Comparison of ENCODE assay signal across 25 mouse cellular contexts in the genomic region with DNA sequence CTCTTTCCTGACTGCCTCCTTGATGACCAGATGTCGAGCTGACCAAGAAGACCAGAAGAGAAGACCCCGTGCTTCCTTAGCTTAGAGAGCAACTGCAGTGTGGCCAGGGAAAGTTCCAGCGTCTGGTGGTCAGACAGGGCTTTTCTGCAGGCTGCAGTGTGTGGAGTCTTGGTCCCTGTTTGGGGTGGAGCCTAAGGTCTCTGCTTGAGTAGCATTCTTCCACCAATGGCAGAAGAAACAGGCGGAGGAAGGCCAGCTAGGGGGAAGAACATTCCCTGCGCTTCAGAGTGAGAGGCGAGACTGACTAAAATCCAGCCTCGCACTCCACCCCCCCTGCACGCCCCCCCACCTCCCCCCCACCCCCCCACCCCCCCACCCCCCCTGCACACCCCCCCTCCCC. TPM values are rescaled to one million over a fixed set of nuclear protein-coding genes. Genes with fewer than 3 reads are reported as not detected.
A peak's percentile ranks its signal among the peaks of the same experiment; 100 is the strongest.
DNase-seq lines count a peak whose midpoint lies in the region; ATAC-seq and TF ChIP-seq lines count a peak whose summit lies in the region.
"Had no signal": no experiment of that assay in that cellular context is flagged by ENCODE, and none has a peak within 500 bp of the region (broad histone marks: within the 10 kb centered on the region; RNA-seq: fewer than 3 reads in every experiment).

No protein-coding gene starts in this region.

- H3K27me3 ChIP-seq in embryonic facial prominence, embryonic 11.5 days (ENCODE audit: control insufficient read depth, insufficient read depth, low read length), result no peaks in the 10 kb centered on the region
- H3K27me3 ChIP-seq in embryonic facial prominence, embryonic 10.5 days (replicated peaks; ENCODE audit: low read depth, poor library complexity, severe bottlenecking), result no peaks in the 10 kb centered on the region
- H3K27me3 ChIP-seq in kidney, adult 2 months (replicated peaks; ENCODE audit: control insufficient read depth, insufficient read depth, low read length), result no peaks in the 10 kb centered on the region
- no peaks in the 10 kb centered on the region for H3K27me3 ChIP-seq in limb, embryonic 14.5 days (ENCODE audit: control insufficient read depth, insufficient read depth, low read length)
- H3K27me3 ChIP-seq: embryonic facial prominence, embryonic 12.5 days; heart, embryonic 13.5 days; intestine, embryonic 15.5 days; neural tube, embryonic 13.5 days; Patski had no signal

- no peak overlapping the region for H3K4me2 ChIP-seq in embryonic facial prominence, embryonic 11.5 days (ENCODE audit: low read depth, low read length)
- H3K4me2 ChIP-seq in limb, embryonic 14.5 days (replicated peaks; ENCODE audit: low read depth, low read length, severe bottlenecking), result no peak overlapping the region
- H3K4me2 ChIP-seq: embryonic facial prominence, embryonic 12.5 days; heart, embryonic 13.5 days; hindbrain, embryonic 14.5 days; intestine, embryonic 15.5 days; neural tube, embryonic 13.5 days had no signal

- H3K4me1 ChIP-seq in embryonic facial prominence, embryonic 11.5 days (ENCODE audit: control insufficient read depth, insufficient read depth, low read length), result no peaks in the 10 kb centered on the region
- peaks cover 23% of the 10 kb centered on the region for H3K4me1 ChIP-seq in embryonic facial prominence, embryonic 10.5 days
- no peaks in the 10 kb centered on the region for H3K4me1 ChIP-seq in kidney, adult 2 months (ENCODE audit: control insufficient read depth, insufficient read depth, low read length)
- H3K4me1 ChIP-seq in limb, embryonic 14.5 days (ENCODE audit: control insufficient read depth, insufficient read depth, low read length), result peaks cover 8% of the 10 kb centered on the region

- no peak for TF ChIP-seq POLR2A in kidney, adult 2 months (IDR thresholded peaks at IDR 0.05; ENCODE audit: low read depth, low read length)
- no peak for TF ChIP-seq POLR2A in limb, embryonic 14.5 days (IDR thresholded peaks at IDR 0.05; ENCODE audit: borderline replicate concordance, extremely low read depth, insufficient read depth, insufficient read length)

- H3K36me3 ChIP-seq in embryonic facial prominence, embryonic 11.5 days (replicated peaks; ENCODE audit: control insufficient read depth, insufficient read depth, low read depth, low read length), result no peaks in the 10 kb centered on the region
- H3K36me3 ChIP-seq in embryonic facial prominence, embryonic 10.5 days (replicated peaks), result peaks cover 8% of the 10 kb centered on the region; the same call in 1 of the 2 replicates
- H3K36me3 ChIP-seq in kidney, adult 2 months (ENCODE audit: control insufficient read depth, insufficient read depth, low read length), result no peaks in the 10 kb centered on the region
- H3K36me3 ChIP-seq in limb, embryonic 14.5 days (ENCODE audit: control insufficient read depth, insufficient read depth, low read length), result no peaks in the 10 kb centered on the region; the same call in 1 of the 2 replicates
- H3K36me3 ChIP-seq: embryonic facial prominence, embryonic 12.5 days; heart, embryonic 13.5 days; intestine, embryonic 15.5 days had no signal

- WGBS in embryonic facial prominence, embryonic 11.5 days, result 47% methylated on average over 7 of the region's 8 CpGs
- WGBS in embryonic facial prominence, embryonic 10.5 days, result 37% methylated on average over 8 of the region's 8 CpGs
- 56% methylated on average over 7 of the region's 8 CpGs for WGBS in kidney, adult 2 months
- 40% methylated on average over 7 of the region's 8 CpGs for WGBS in limb, embryonic 14.5 days

- no peak overlapping the region for H3K27ac ChIP-seq in embryonic facial prominence, embryonic 11.5 days (replicated peaks; ENCODE audit: low read depth, low read length)
- H3K27ac ChIP-seq in embryonic facial prominence, embryonic 10.5 days (replicated peaks), result no peak overlapping the region
- no peak overlapping the region for H3K27ac ChIP-seq in kidney, adult 2 months (ENCODE audit: insufficient read depth, low read depth, low read length)
- no peak overlapping the region for H3K27ac ChIP-seq in limb, embryonic 14.5 days (replicated peaks; ENCODE audit: low read depth, low read length)
- H3K27ac ChIP-seq: embryonic facial prominence, embryonic 12.5 days; heart, embryonic 13.5 days; hindbrain, embryonic 14.5 days; intestine, embryonic 15.5 days; liver, embryonic 14.5 days; neural tube, embryonic 13.5 days had no signal

- no peak for ATAC-seq in embryonic facial prominence, embryonic 11.5 days (replicated peaks; ENCODE audit: insufficient number of reproducible peaks, low FRiP score, low TSS enrichment, low read depth)
- no peak for ATAC-seq in limb, embryonic 14.5 days (ENCODE audit: low FRiP score, low read depth)
- ATAC-seq: CD4-positive, CD25-positive, alpha-beta regulatory T cell, adult 4 months; forebrain, embryonic 14.5 days; intestine, embryonic 15.5 days; Patski had no signal

- H3K4me3 ChIP-seq in embryonic facial prominence, embryonic 11.5 days (ENCODE audit: low read depth, low read length), result no peak overlapping the region
- no peak overlapping the region for H3K4me3 ChIP-seq in embryonic facial prominence, embryonic 10.5 days
- H3K4me3 ChIP-seq in kidney, adult 2 months (ENCODE audit: insufficient read depth, low read depth, low read length), result no peak overlapping the region
- no peak overlapping the region for H3K4me3 ChIP-seq in limb, embryonic 14.5 days (replicated peaks; ENCODE audit: low read length)
- H3K4me3 ChIP-seq: embryonic facial prominence, embryonic 12.5 days; heart, embryonic 13.5 days; intestine, embryonic 15.5 days; neural tube, embryonic 13.5 days had no signal

- DNase-seq in embryonic facial prominence, embryonic 11.5 days (ENCODE audit: low spot score), result peak; percentile 31
- no peak for DNase-seq in embryonic facial prominence, embryonic 10.5 days (ENCODE audit: low spot score)
- peak; percentile 23 for DNase-seq in kidney, postnatal 14 days
- DNase-seq in kidney, adult 2 months, result no peak
- DNase-seq in embryo, embryonic 10.5 days (ENCODE audit: low spot score), result peak; percentile 31
- DNase-seq in limb, embryonic 14.5 days (ENCODE audit: low spot score), result peak; percentile 22
- no peak for DNase-seq in spleen, adult 12 weeks (ENCODE audit: low spot score)
- DNase-seq in adrenal gland, adult (ENCODE audit: inconsistent age in 2 of 2, low spot score in 1 of 2), result no peak
- DNase-seq: adrenal gland, postnatal 25 days; cerebellum, adult 11 months; cerebellum, postnatal 14 days; gastrocnemius, postnatal 10 days; heart, adult 18-20 months; midbrain, embryonic 14.5 days; thymus, adult 18-20 months; thymus, postnatal 4 days had no signal

- TF ChIP-seq CTCF in kidney, adult 2 months (conservative IDR thresholded peaks at IDR 0.05; ENCODE audit: insufficient read depth, insufficient read length, low read depth, low read length), result no peak

- no peaks in the 10 kb centered on the region for H3K9me3 ChIP-seq in embryonic facial prominence, embryonic 11.5 days (replicated peaks; ENCODE audit: control insufficient read depth, low read length)
- no peaks in the 10 kb centered on the region for H3K9me3 ChIP-seq in embryonic facial prominence, embryonic 10.5 days
- no peaks in the 10 kb centered on the region for H3K9me3 ChIP-seq in limb, embryonic 14.5 days (ENCODE audit: control insufficient read depth, low read length)
- H3K9me3 ChIP-seq: embryonic facial prominence, embryonic 12.5 days; heart, embryonic 13.5 days; intestine, embryonic 15.5 days; neural tube, embryonic 13.5 days had no signal

- H3K9ac ChIP-seq in embryonic facial prominence, embryonic 11.5 days (replicated peaks; ENCODE audit: low read length), result no peak overlapping the region
- H3K9ac ChIP-seq in limb, embryonic 14.5 days (ENCODE audit: low read depth, low read length, severe bottlenecking), result no peak overlapping the region
- H3K9ac ChIP-seq: embryonic facial prominence, embryonic 12.5 days; hindbrain, embryonic 14.5 days; intestine, embryonic 15.5 days; liver, embryonic 14.5 days; neural tube, embryonic 13.5 days had no signal

RNA-seq across cellular contexts. Expression of a gene that starts 33.6 kb away (rescaled TPM):
- 126 and 140 TPM in 2 replicates for polyA plus RNA-seq in embryonic facial prominence, embryonic 11.5 days (2014; fragmentation: Nextera tagmentation; extraction: Ambion mirVana)
- 162 and 171 TPM in 2 replicates for polyA plus RNA-seq in embryonic facial prominence, embryonic 10.5 days (2016; fragmentation: Nextera tagmentation; extraction: Ambion mirVana)
- 19.1 and 20.4 TPM in 2 replicates for polyA plus RNA-seq in kidney, adult 2 months (2012; rRNA removed)
- 52.4 and 52.7 TPM in 2 replicates for polyA plus RNA-seq in limb, embryonic 14.5 days (2012; rRNA removed)
- polyA plus RNA-seq in limb, embryonic 14.5 days (2014; fragmentation: Nextera tagmentation; extraction: Ambion mirVana), result 65.7 and 76.3 TPM in 2 replicates

RNA-seq across cellular contexts. Expression of a gene that starts 33.9 kb away (rescaled TPM):
- 13.2 and 14.4 TPM in 2 replicates for polyA plus RNA-seq in embryonic facial prominence, embryonic 11.5 days (2014; fragmentation: Nextera tagmentation; extraction: Ambion mirVana)
- 12.1 and 13.8 TPM in 2 replicates for polyA plus RNA-seq in embryonic facial prominence, embryonic 10.5 days (2016; fragmentation: Nextera tagmentation; extraction: Ambion mirVana)
- 6.9 and 8.9 TPM in 2 replicates for polyA plus RNA-seq in kidney, adult 2 months (2012; rRNA removed)
- 3.8 and 5.0 TPM in 2 replicates for polyA plus RNA-seq in limb, embryonic 14.5 days (2012; rRNA removed)
- polyA plus RNA-seq in limb, embryonic 14.5 days (2014; fragmentation: Nextera tagmentation; extraction: Ambion mirVana), result 4.1 and 4.2 TPM in 2 replicates

Comparison
In these comparisons a context has a peak if more than half of its experiments do, and no peak if none do; other contexts are left out.
1. DNase-seq: peak in embryonic facial prominence, embryonic 11.5 days (single experiment), kidney, postnatal 14 days (single experiment), embryo, embryonic 10.5 days (single experiment) and limb, embryonic 14.5 days (single experiment); none in embryonic facial prominence, embryonic 10.5 days (single experiment), kidney, adult 2 months (single experiment), spleen, adult 12 weeks (single experiment) and adrenal gland, adult (0 of 2).